Mouse (Mus musculus) MEL (cell line): ENCODE measurements around the gene Macrod2. TPM values are rescaled to one million over a fixed set of nuclear protein-coding genes. Genes with fewer than 3 reads are reported as not detected.

Source experiments
- DNase-seq: peaks from one replicate; pipeline ENCODE4 v3.0.0; 2011; ENCODE audit warnings: low read depth, low spot score
- H3K27ac ChIP-seq: 2 replicates; pipeline ENCODE4 v1.5.1; 2012; ENCODE audit warnings: low read depth, mild to moderate bottlenecking, control low read depth, low read length, moderate library complexity; ENCODE audit not compliant: control insufficient read depth
- H3K27me3 ChIP-seq, 2 experiments: fragments of 150-350 bp in 1 of 2; sonication (generic) in 1 of 2; 2 replicates each; pipeline ENCODE4 v1.6.1; 2012; ENCODE audit warnings: low read length in 2 of 2, mild to moderate bottlenecking in 2 of 2, improper control_type of control experiment in 1 of 2, moderate library complexity in 1 of 2; ENCODE audit not compliant: insufficient read depth in 2 of 2, control insufficient read depth in 1 of 2
- H3K36me3 ChIP-seq, 2 experiments: 2 replicates each; pipeline ENCODE4 v1.6.1; 2012 to 2014; ENCODE audit warnings: low read length in 2 of 2, improper control_type of control experiment in 1 of 2, inconsistent platforms in 1 of 2, mild to moderate bottlenecking in 1 of 2; ENCODE audit not compliant: insufficient read depth in 2 of 2, control insufficient read depth in 1 of 2
- H3K4me1 ChIP-seq, 2 experiments: fragments of 150-350 bp in 1 of 2; sonication (generic) in 1 of 2; 2 replicates each; pipeline ENCODE4 v1.6.1; 2012; ENCODE audit warnings: low read length in 2 of 2, improper control_type of control experiment in 1 of 2, mild to moderate bottlenecking in 1 of 2; ENCODE audit not compliant: insufficient read depth in 2 of 2, control insufficient read depth in 1 of 2
- H3K4me3 ChIP-seq, 2 experiments: fragments of 150-350 bp in 1 of 2; sonication (generic) in 1 of 2; 2 replicates each; pipeline ENCODE4 v1.5.1; 2012; ENCODE audit warnings: low read depth in 2 of 2, low read length in 2 of 2, mild to moderate bottlenecking in 2 of 2, moderate library complexity in 2 of 2, control low read depth in 1 of 2, improper control_type of control experiment in 1 of 2; ENCODE audit not compliant: control insufficient read depth in 1 of 2, insufficient read depth in 1 of 2
- H3K79me2 ChIP-seq: 2 replicates; pipeline ENCODE4 v1.6.1; 2012; ENCODE audit warnings: mild to moderate bottlenecking, low read length, moderate library complexity; ENCODE audit not compliant: control insufficient read depth, poor library complexity, insufficient read depth
- H3K9ac ChIP-seq: 2 replicates; pipeline ENCODE4 v1.6.1; 2012; ENCODE audit warnings: low read depth, mild to moderate bottlenecking, control low read depth, low read length, moderate library complexity; ENCODE audit not compliant: control insufficient read depth, poor library complexity, severe bottlenecking
- H3K9me3 ChIP-seq: fragments of 150-350 bp; sonication (generic); replicated peaks from 2 replicates; pipeline ENCODE4 v1.6.1; 2012; ENCODE audit warnings: mild to moderate bottlenecking, low read length, improper control_type of control experiment, moderate library complexity; ENCODE audit not compliant: insufficient read depth
- BHLHE40 ChIP-seq: IDR thresholded peaks from 2 replicates; pipeline ENCODE4 v1.6.1; 2012; ENCODE audit warnings: low read depth, mild to moderate bottlenecking, inconsistent platforms, low read length, improper control_type of control experiment, borderline replicate concordance
- CHD1 ChIP-seq: IDR thresholded peaks from 2 replicates; pipeline ENCODE4 v1.6.1; 2012; ENCODE audit warnings: low read depth, mild to moderate bottlenecking, inconsistent platforms, low read length, improper control_type of control experiment
- CHD2 ChIP-seq: IDR thresholded peaks from 2 replicates; pipeline ENCODE4 v1.6.1; 2011; ENCODE audit warnings: low read length, improper control_type of control experiment
- CTCF ChIP-seq, 3 experiments: IDR thresholded peaks in 2 of 3; conservative IDR thresholded peaks in 1 of 3; 2 replicates each; pipeline ENCODE4 v1.5.1; 2011 to 2012; ENCODE audit warnings: low read length in 3 of 3, low read depth in 2 of 3, mild to moderate bottlenecking in 2 of 3, improper control_type of control experiment in 1 of 3, inconsistent platforms in 1 of 3, mixed read lengths in 1 of 3, moderate library complexity in 1 of 3; ENCODE audit not compliant: control insufficient read depth in 1 of 3, insufficient read depth in 1 of 3, poor library complexity in 1 of 3, severe bottlenecking in 1 of 3
- E2F4 ChIP-seq: IDR thresholded peaks from 2 replicates; pipeline ENCODE4 v1.6.1; 2011; ENCODE audit warnings: low read depth, low read length, improper control_type of control experiment, borderline replicate concordance
- ELF1 ChIP-seq: IDR thresholded peaks from 2 replicates; pipeline ENCODE4 v1.6.1; 2014; ENCODE audit warnings: low read depth, mild to moderate bottlenecking, inconsistent platforms, low read length, improper control_type of control experiment, moderate library complexity
- GABPA ChIP-seq: IDR thresholded peaks from 2 replicates; pipeline ENCODE4 v1.6.1; 2012; ENCODE audit warnings: low read depth, mild to moderate bottlenecking, inconsistent platforms, low read length, improper control_type of control experiment, moderate library complexity
- JUND ChIP-seq: IDR thresholded peaks from 2 replicates; pipeline ENCODE4 v1.6.1; 2011; ENCODE audit warnings: low read depth, mild to moderate bottlenecking, improper control_type of control experiment, low read length
- MXI1 ChIP-seq: IDR thresholded peaks from 2 replicates; pipeline ENCODE4 v1.6.1; 2011; ENCODE audit warnings: mild to moderate bottlenecking, low read depth, low read length, improper control_type of control experiment
- MYB ChIP-seq: IDR thresholded peaks from 2 replicates; pipeline ENCODE4 v1.6.1; 2011; ENCODE audit warnings: mild to moderate bottlenecking, low read depth, low read length, improper control_type of control experiment
- MYC ChIP-seq: IDR thresholded peaks from 2 replicates; pipeline ENCODE4 v1.6.1; 2011; ENCODE audit warnings: low read depth, mild to moderate bottlenecking, low read length, improper control_type of control experiment, moderate library complexity
- NRF1 ChIP-seq: IDR thresholded peaks from 2 replicates; pipeline ENCODE4 v1.6.1; 2014; ENCODE audit warnings: low read depth, mild to moderate bottlenecking, inconsistent platforms, low read length, improper control_type of control experiment, moderate library complexity; ENCODE audit not compliant: poor library complexity, insufficient read depth, severe bottlenecking
- RAD21 ChIP-seq: IDR thresholded peaks from 2 replicates; pipeline ENCODE4 v1.6.1; 2011; ENCODE audit warnings: mild to moderate bottlenecking, low read depth, low read length, improper control_type of control experiment
- SMC3 ChIP-seq: IDR thresholded peaks from 2 replicates; pipeline ENCODE4 v1.6.1; 2011; ENCODE audit warnings: low read depth, low read length, improper control_type of control experiment
- TBP ChIP-seq: IDR thresholded peaks from 2 replicates; pipeline ENCODE4 v1.8.0; 2011; ENCODE audit warnings: low read depth, low read length, improper control_type of control experiment
- TCF12 ChIP-seq: IDR thresholded peaks from 2 replicates; pipeline ENCODE4 v1.6.1; 2014; ENCODE audit warnings: low read depth, mild to moderate bottlenecking, inconsistent platforms, low read length, improper control_type of control experiment, moderate library complexity
- UBTF ChIP-seq: IDR thresholded peaks from 2 replicates; pipeline ENCODE4 v1.6.1; 2012; ENCODE audit warnings: low read depth, mild to moderate bottlenecking, inconsistent platforms, low read length, improper control_type of control experiment, moderate library complexity, borderline replicate concordance; ENCODE audit not compliant: insufficient read depth
- USF2 ChIP-seq, 2 experiments: IDR thresholded peaks; 2 replicates each; pipeline ENCODE4 v1.6.1; 2011 to 2012; ENCODE audit warnings: improper control_type of control experiment in 2 of 2, low read length in 2 of 2, borderline replicate concordance in 1 of 2, inconsistent platforms in 1 of 2, low read depth in 1 of 2, mild to moderate bottlenecking in 1 of 2; ENCODE audit not compliant: insufficient read depth in 1 of 2
- ZC3H11A ChIP-seq: IDR thresholded peaks from 2 replicates; pipeline ENCODE4 v1.6.1; 2012; ENCODE audit warnings: low read depth, mild to moderate bottlenecking, inconsistent platforms, low read length, improper control_type of control experiment
- ZKSCAN1 ChIP-seq: IDR thresholded peaks from 2 replicates; pipeline ENCODE4 v1.6.1; 2012; ENCODE audit warnings: low read depth, mild to moderate bottlenecking, inconsistent platforms, low read length, improper control_type of control experiment, moderate library complexity
- ZMIZ1 ChIP-seq: IDR thresholded peaks from 2 replicates; pipeline ENCODE4 v1.6.1; 2012; ENCODE audit warnings: low read depth, mild to moderate bottlenecking, inconsistent platforms, low read length, improper control_type of control experiment, moderate library complexity
- polyA plus RNA-seq, 2 experiments: library from polyadenylated mRNA; stranded (reverse) in 1 of 2; unstranded in 1 of 2; fragments of >175 nt in 1 of 2; fragments of >200 nt in 1 of 2; gene quantifications; 2 replicates each; pipeline versions ENCODE4 v1.2.1 to v1.2.4; 2012; ENCODE audit warnings: low replicate concordance in 2 of 2, low read depth in 1 of 2; ENCODE audit not compliant: insufficient read length in 2 of 2, insufficient read depth in 1 of 2, missing spikeins in 1 of 2
- total RNA-seq: library from RNA; depleted of rRNA; stranded (reverse); fragments of 300-350 nt; gene quantifications from 2 replicates; pipeline ENCODE4 v1.2.3, GENCODE M21; 2012

The Macrod2 gene
- total and polyA plus RNA-seq, 3 experiments = not detected

DNA sequence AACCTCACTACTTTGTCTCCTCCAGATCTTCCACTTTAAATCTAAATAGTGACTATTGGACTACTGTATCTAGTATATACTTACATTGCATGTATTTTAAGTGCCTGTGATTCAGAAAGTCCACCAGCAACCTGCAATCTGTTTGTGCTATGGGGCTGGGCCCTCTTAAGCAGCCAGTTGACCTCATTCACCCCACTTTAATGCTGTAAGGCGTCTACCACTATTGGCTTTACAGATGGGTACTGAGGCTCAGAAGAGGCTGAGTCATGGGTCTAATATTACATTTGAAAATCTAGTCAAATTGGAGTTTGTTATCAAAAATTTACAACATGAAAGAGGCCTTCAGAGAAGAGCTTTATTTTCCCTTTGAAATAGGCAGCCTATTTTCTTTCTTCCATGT lies 722.5 kb downstream of the Macrod2 start:
- no peaks in the 10 kb centered on the region for H3K36me3 ChIP-seq

GRCm38 (mm10) chr2:141123875-141124274 lies 728.8 kb downstream of the Macrod2 start:
- Histone ChIP-seq H3K27me3 (no peaks in the 10 kb centered on the region), H3K36me3 (no peaks in the 10 kb centered on the region)
- TF ChIP-seq MXI1 = no peak
- TF ChIP-seq E2F4 = no peak
- TF ChIP-seq USF2 (IDR thresholded peaks at IDR 0.05; ENCODE audit: borderline replicate concordance in 1 of 2, insufficient read depth in 1 of 2, low read depth in 1 of 2, low read length in 2 of 2) = no peak
- TF ChIP-seq ZC3H11A = no peak
- TF ChIP-seq GABPA = no peak
- TF ChIP-seq CTCF (IDR thresholded peaks at IDR 0.05 in 2 of 3, conservative IDR thresholded peaks at IDR 0.05 in 1 of 3; ENCODE audit: control insufficient read depth in 1 of 3, insufficient read depth in 1 of 3, low read depth in 2 of 3, low read length in 3 of 3, poor library complexity in 1 of 3, severe bottlenecking in 1 of 3) = no peak
- no peak for TF ChIP-seq UBTF
- TF ChIP-seq MYC = no peak
- no peak for TF ChIP-seq TCF12
- no peak for TF ChIP-seq ZKSCAN1
- TF ChIP-seq, all 39 proteins: peak for 0
- no peaks in the 10 kb centered on the region for H3K79me2 ChIP-seq
- H3K4me1 ChIP-seq = no peaks in the 10 kb centered on the region
- DNase-seq = no peak
- no peak overlapping the region for H3K4me3 ChIP-seq
- no peak overlapping the region for H3K9ac ChIP-seq
- H3K9me3 ChIP-seq = no peaks in the 10 kb centered on the region
- H3K27ac ChIP-seq = no peak overlapping the region

More for the DNA sequence above, 722.5 kb downstream of the Macrod2 start:
- Histone ChIP-seq H3K4me3 (no peak overlapping the region), H3K27ac (no peak overlapping the region), H3K79me2 (no peaks in the 10 kb centered on the region)
- no peak for DNase-seq
- TF ChIP-seq NRF1 (no peak), ELF1 (no peak), CHD2 (no peak), TBP (no peak), BHLHE40 (no peak), ZC3H11A (no peak), MYB (no peak), CHD1 (no peak), SMC3 (no peak), JUND (no peak), E2F4 (no peak), ZMIZ1 (no peak), RAD21 (no peak), MYC (no peak)
- TF ChIP-seq, all 39 proteins: peak for 0
- Histone ChIP-seq H3K9me3 (no peaks in the 10 kb centered on the region), H3K9ac (no peak overlapping the region), H3K4me1 (no peaks in the 10 kb centered on the region), H3K27me3 (no peaks in the 10 kb centered on the region)
